Mouse (Mus musculus) embryonic facial prominence, embryonic 10.5 days (tissue): ENCODE measurements around the gene Atxn1. TPM values are rescaled to one million over a fixed set of nuclear protein-coding genes. Genes with fewer than 3 reads are reported as not detected.

Experiments
- DNase-seq: peaks from one replicate; pipeline ENCODE4 v3.0.0-alpha.2; 2017; ENCODE audit warnings: low spot score
- H3K27ac ChIP-seq: fragments of 300-500 bp; sonication (generic); replicated peaks from 2 replicates; pipeline ENCODE4 v1.5.1; 2016; ENCODE audit warnings: mild to moderate bottlenecking
- H3K27me3 ChIP-seq: fragments of 300-500 bp; sonication (generic); replicated peaks from 2 replicates; pipeline ENCODE4 v1.6.1; 2016; ENCODE audit warnings: low read depth, mild to moderate bottlenecking; ENCODE audit not compliant: poor library complexity, severe bottlenecking
- H3K36me3 ChIP-seq: fragments of 300-500 bp; sonication (generic); replicated peaks from 2 replicates; pipeline ENCODE4 v1.6.1; 2016; ENCODE audit warnings: mild to moderate bottlenecking, moderate library complexity
- H3K4me1 ChIP-seq: fragments of 300-500 bp; sonication (generic); 2 replicates; pipeline ENCODE4 v1.6.1; 2016
- H3K4me3 ChIP-seq: fragments of 300-500 bp; sonication (generic); 2 replicates; pipeline ENCODE4 v1.5.1; 2016; ENCODE audit warnings: mild to moderate bottlenecking, moderate library complexity
- H3K9me3 ChIP-seq: fragments of 300-500 bp; sonication (generic); 2 replicates; pipeline ENCODE4 v1.6.1; 2016; ENCODE audit warnings: mild to moderate bottlenecking
- WGBS: fragments of 180-500 bp; shearing (Covaris S2); methylation state at CpG from one replicate; pipeline ENCODE4 v1.1.7; 2016; 5-methylcytosine and 5-hydroxymethylcytosine counted together
- polyA plus RNA-seq: library from polyadenylated mRNA; unstranded; fragments of >200 nt; fragmentation: Nextera tagmentation; extraction: Ambion mirVana; gene quantifications from 2 replicates; pipeline ENCODE4 v1.2.1, GENCODE M21; 2016

Atxn1 gene
- polyA plus RNA-seq, 1 experiment from 2014 or later, result 1.1 TPM

- WGBS, result 86% methylated on average over 4 of the region's 4 CpGs
- H3K36me3 ChIP-seq, result no peaks in the 10 kb centered on the region
- no peak overlapping the region for H3K27ac ChIP-seq
- no peak for DNase-seq
- no peaks in the 10 kb centered on the region for H3K9me3 ChIP-seq
- peaks cover 27% of the 10 kb centered on the region for H3K4me1 ChIP-seq
- peaks cover 30% of the 10 kb centered on the region for H3K27me3 ChIP-seq
- no peak overlapping the region for H3K4me3 ChIP-seq
These were observed 6.5 kb downstream of the Atxn1 start for GRCm38 (mm10) chr13:45958306-45958705.

- Histone ChIP-seq H3K9me3 (no peaks in the 10 kb centered on the region), H3K4me1 (peaks cover 20% of the 10 kb centered on the region), H3K4me3 (no peak overlapping the region), H3K27me3 (peaks cover 28% of the 10 kb centered on the region), H3K27ac (no peak overlapping the region), H3K36me3 (no peaks in the 10 kb centered on the region)
- 88% methylated on average over 5 of the region's 5 CpGs for WGBS
- DNase-seq, result no peak
These were observed 7.2 kb downstream of the Atxn1 start for GRCm38 (mm10) chr13:45957629-45958028.

- Histone ChIP-seq H3K4me3 (no peak overlapping the region), H3K27me3 (peaks cover 15% of the 10 kb centered on the region), H3K9me3 (no peaks in the 10 kb centered on the region), H3K36me3 (no peaks in the 10 kb centered on the region), H3K4me1 (peaks cover 9% of the 10 kb centered on the region), H3K27ac (no peak overlapping the region)
- WGBS, result 86% methylated on average over 6 of the region's 6 CpGs
- DNase-seq, result no peak
These were observed 8.5 kb downstream of the Atxn1 start for GRCm38 (mm10) chr13:45956287-45956686.

- Histone ChIP-seq H3K9me3 (no peaks in the 10 kb centered on the region), H3K4me3 (no peak overlapping the region), H3K27me3 (peaks cover 7% of the 10 kb centered on the region), H3K36me3 (no peaks in the 10 kb centered on the region), H3K4me1 (peaks cover 12% of the 10 kb centered on the region), H3K27ac (no peak overlapping the region)
- no peak for DNase-seq
- WGBS, result 88% methylated on average over 9 of the region's 9 CpGs
These were observed 9.3 kb downstream of the Atxn1 start for GRCm38 (mm10) chr13:45955370-45956055.

- DNase-seq, result no peak
- 86% methylated on average over 4 of the region's 4 CpGs for WGBS
- no peak overlapping the region for H3K4me3 ChIP-seq
These were observed 11.7 kb downstream of the Atxn1 start for GRCm38 (mm10) chr13:45953098-45953497.

GRCm38 (mm10) chr13:45951071-45951645 lies 13.7 kb downstream of the Atxn1 start:
- Histone ChIP-seq H3K4me3 (no peak overlapping the region), H3K36me3 (no peaks in the 10 kb centered on the region), H3K4me1 (peaks cover 5% of the 10 kb centered on the region; the same call in 1 of the 2 replicates), H3K9me3 (no peaks in the 10 kb centered on the region), H3K27ac (no peak overlapping the region), H3K27me3 (no peaks in the 10 kb centered on the region)
- no peak for DNase-seq
- 87% methylated on average over 20 of the region's 20 CpGs for WGBS

More at GRCm38 (mm10) chr13:45953098-45953497, 11.7 kb downstream of the Atxn1 start:
- no peaks in the 10 kb centered on the region for H3K27me3 ChIP-seq
- no peaks in the 10 kb centered on the region for H3K9me3 ChIP-seq
- H3K27ac ChIP-seq, result no peak overlapping the region
- H3K4me1 ChIP-seq, result peaks cover 5% of the 10 kb centered on the region; the same call in 1 of the 2 replicates
- no peaks in the 10 kb centered on the region for H3K36me3 ChIP-seq

- no peak for DNase-seq
- no peaks in the 10 kb centered on the region for H3K36me3 ChIP-seq
- H3K27me3 ChIP-seq, result no peaks in the 10 kb centered on the region
- peaks cover 5% of the 10 kb centered on the region; the same call in 1 of the 2 replicates for H3K4me1 ChIP-seq
- H3K4me3 ChIP-seq, result no peak overlapping the region
- WGBS, result 71% methylated on average over 8 of the region's 8 CpGs
- no peak overlapping the region for H3K27ac ChIP-seq
- no peaks in the 10 kb centered on the region for H3K9me3 ChIP-seq
These were observed 14.4 kb downstream of the Atxn1 start for GRCm38 (mm10) chr13:45950355-45950861.

- Histone ChIP-seq H3K4me1 (peaks cover 5% of the 10 kb centered on the region; the same call in 1 of the 2 replicates), H3K4me3 (no peak overlapping the region), H3K27me3 (no peaks in the 10 kb centered on the region), H3K9me3 (no peaks in the 10 kb centered on the region), H3K27ac (no peak overlapping the region), H3K36me3 (no peaks in the 10 kb centered on the region)
- WGBS, result 89% methylated on average over 11 of the region's 11 CpGs
- no peak for DNase-seq
These were observed 18.7 kb downstream of the Atxn1 start for GRCm38 (mm10) chr13:45946136-45946535.

- DNase-seq, result no peak
- Histone ChIP-seq H3K27me3 (no peaks in the 10 kb centered on the region), H3K27ac (no peak overlapping the region), H3K9me3 (no peaks in the 10 kb centered on the region), H3K4me3 (no peak overlapping the region), H3K4me1 (peaks cover 3% of the 10 kb centered on the region; the same call in 1 of the 2 replicates), H3K36me3 (no peaks in the 10 kb centered on the region)
- WGBS, result 96% methylated on average over 7 of the region's 7 CpGs
These were observed 22.5 kb downstream of the Atxn1 start for GRCm38 (mm10) chr13:45942337-45942736.

- Histone ChIP-seq H3K4me3 (no peak overlapping the region), H3K27ac (no peak overlapping the region), H3K4me1 (peaks cover 6% of the 10 kb centered on the region; the same call in 1 of the 2 replicates), H3K36me3 (no peaks in the 10 kb centered on the region), H3K9me3 (no peaks in the 10 kb centered on the region), H3K27me3 (no peaks in the 10 kb centered on the region)
- no peak for DNase-seq
- WGBS, result 88% methylated on average over 4 of the region's 4 CpGs
These were observed 24.1 kb downstream of the Atxn1 start for GRCm38 (mm10) chr13:45940714-45941113.

GRCm38 (mm10) chr13:45939561-45939960 lies 25.2 kb downstream of the Atxn1 start:
- Histone ChIP-seq H3K9me3 (no peaks in the 10 kb centered on the region), H3K36me3 (no peaks in the 10 kb centered on the region), H3K4me1 (peaks cover 6% of the 10 kb centered on the region; the same call in 1 of the 2 replicates), H3K27ac (no peak overlapping the region), H3K4me3 (no peak overlapping the region), H3K27me3 (no peaks in the 10 kb centered on the region)
- WGBS, result 90% methylated on average over 6 of the region's 6 CpGs
- no peak for DNase-seq

- no peaks in the 10 kb centered on the region for H3K27me3 ChIP-seq
- no peaks in the 10 kb centered on the region for H3K9me3 ChIP-seq
- peaks cover 6% of the 10 kb centered on the region; the same call in 1 of the 2 replicates for H3K4me1 ChIP-seq
- H3K27ac ChIP-seq, result no peak overlapping the region
- 77% methylated on average over 5 of the region's 5 CpGs for WGBS
- no peaks in the 10 kb centered on the region for H3K36me3 ChIP-seq
- H3K4me3 ChIP-seq, result no peak overlapping the region
- DNase-seq, result no peak
These were observed 26.7 kb downstream of the Atxn1 start for GRCm38 (mm10) chr13:45938083-45938482.

GRCm38 (mm10) chr13:45936765-45937164 lies 28.0 kb downstream of the Atxn1 start:
- Histone ChIP-seq H3K36me3 (no peaks in the 10 kb centered on the region), H3K4me3 (no peak overlapping the region), H3K27me3 (no peaks in the 10 kb centered on the region), H3K4me1 (peaks cover 6% of the 10 kb centered on the region; the same call in 1 of the 2 replicates), H3K9me3 (peaks cover 2% of the 10 kb centered on the region; the same call in 1 of the 2 replicates), H3K27ac (no peak overlapping the region)
- no peak for DNase-seq
